Mouse (Mus musculus) ES-E14 (cell line): ENCODE data around the gene Nptxr.

Source experiments
- CHD2 ChIP-seq: IDR thresholded peaks from 2 replicates; pipeline ENCODE4 v1.6.1; 2014; ENCODE audit warnings: mild to moderate bottlenecking, low read depth, low read length, inconsistent platforms
- HCFC1 ChIP-seq: IDR thresholded peaks from 2 replicates; pipeline ENCODE4 v1.6.1; 2012; ENCODE audit warnings: low read length, inconsistent platforms, borderline replicate concordance; ENCODE audit not compliant: insufficient read depth
- MAFK ChIP-seq: IDR thresholded peaks from 2 replicates; pipeline ENCODE4 v1.6.1; 2014; ENCODE audit warnings: mild to moderate bottlenecking, low read depth, low read length, inconsistent platforms; ENCODE audit not compliant: insufficient read depth
- ZC3H11A ChIP-seq: IDR thresholded peaks from 2 replicates; pipeline ENCODE4 v1.6.1; 2012; ENCODE audit warnings: low read depth, mild to moderate bottlenecking, inconsistent platforms, low read length, borderline replicate concordance
- ZNF384 ChIP-seq: IDR thresholded peaks from 2 replicates; pipeline ENCODE4 v1.6.1; 2012; ENCODE audit warnings: low read depth, low read length, inconsistent platforms

GRCm38 (mm10) chr15:79794173-79794572 lies 10.4 kb downstream of the Nptxr start:
- no peak for TF ChIP-seq ZC3H11A
- no peak for TF ChIP-seq HCFC1
- TF ChIP-seq ZNF384, result no peak
- TF ChIP-seq MAFK, result no peak
- no peak for TF ChIP-seq CHD2
